Mouse (Mus musculus): ENCODE data around the gene Pdzd4. TPM values are rescaled to one million over a fixed set of nuclear protein-coding genes. Genes with fewer than 3 reads are reported as not detected.

Pdzd4 gene
- polyA plus RNA-seq, 1 experiment = 86.2 TPM

GRCm38 (mm10) chrX:73836691-73837090 lies 11.9 kb upstream of the Pdzd4 start:
- TF ChIP-seq CTCF (IDR thresholded peaks at IDR 0.05; ENCODE audit: extremely low read depth, insufficient read depth, low read length) = no peak
- TF ChIP-seq POLR2A (IDR thresholded peaks at IDR 0.05; ENCODE audit: extremely low read depth, insufficient read depth, low read length) = no peak
- no peaks in the 10 kb centered on the region for H3K4me1 ChIP-seq (ENCODE audit: control insufficient read depth, insufficient read depth, low read length)
- no peak overlapping the region for H3K27ac ChIP-seq (ENCODE audit: insufficient read depth, low read length)
- no peak overlapping the region for H3K4me3 ChIP-seq (ENCODE audit: insufficient read depth, low read length)

DNA sequence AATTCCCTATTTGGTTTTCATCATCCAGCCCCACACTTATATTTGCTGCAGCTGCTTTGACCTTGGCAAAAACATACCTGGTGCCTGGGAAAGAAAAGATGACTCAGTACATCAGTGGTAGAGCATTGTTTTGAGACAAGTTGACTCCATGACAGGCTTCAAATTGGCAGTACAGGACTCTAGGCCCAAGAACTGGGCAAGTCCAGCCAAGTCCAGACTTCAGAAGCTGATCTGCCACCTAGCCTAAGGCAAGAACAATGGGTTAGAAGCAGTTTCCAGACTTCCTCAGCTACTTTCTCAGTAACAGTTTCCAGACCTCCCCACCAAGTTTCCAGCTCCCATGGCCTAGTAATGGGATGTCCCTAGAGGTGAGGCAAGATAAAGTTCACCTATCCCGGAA lies 11.0 kb upstream of the Pdzd4 start:
- no peak for TF ChIP-seq POLR2A (IDR thresholded peaks at IDR 0.05; ENCODE audit: extremely low read depth, insufficient read depth, low read length)
- TF ChIP-seq CTCF (IDR thresholded peaks at IDR 0.05; ENCODE audit: extremely low read depth, insufficient read depth, low read length) = no peak
- no peaks in the 10 kb centered on the region for H3K4me1 ChIP-seq (ENCODE audit: control insufficient read depth, insufficient read depth, low read length)
- H3K27ac ChIP-seq (ENCODE audit: insufficient read depth, low read length) = no peak overlapping the region
- no peak overlapping the region for H3K4me3 ChIP-seq (ENCODE audit: insufficient read depth, low read length)

DNA sequence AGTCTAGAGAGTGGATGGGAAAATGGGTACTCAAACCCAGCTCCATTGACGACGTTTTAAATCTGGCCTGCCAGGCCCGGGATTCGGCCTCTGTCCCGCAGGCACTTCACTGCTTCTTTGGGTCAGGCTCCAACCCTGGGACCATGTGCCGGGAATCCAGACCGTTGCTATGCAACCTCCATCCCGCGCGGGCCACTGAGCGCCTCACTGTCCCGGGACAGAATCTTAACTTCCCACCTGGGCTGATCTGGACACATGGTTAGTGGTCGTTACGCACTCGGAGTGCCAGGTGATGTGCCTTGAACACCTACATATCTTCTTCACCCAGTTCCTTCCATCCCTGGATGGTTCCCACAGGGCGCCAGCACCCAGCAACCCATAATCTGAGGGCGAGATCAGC lies 1.0 kb downstream of the Pdzd4 start:
- H3K4me1 ChIP-seq (ENCODE audit: control insufficient read depth, insufficient read depth, low read length) = no peaks in the 10 kb centered on the region
- no peak overlapping the region for H3K27ac ChIP-seq (ENCODE audit: insufficient read depth, low read length)
- H3K4me3 ChIP-seq (ENCODE audit: insufficient read depth, low read length) = peak overlapping the region; percentile 81
- TF ChIP-seq CTCF (IDR thresholded peaks at IDR 0.05; ENCODE audit: extremely low read depth, insufficient read depth, low read length) = no peak
- TF ChIP-seq POLR2A (IDR thresholded peaks at IDR 0.05; ENCODE audit: extremely low read depth, insufficient read depth, low read length) = no peak

- Histone ChIP-seq H3K4me1 (ENCODE audit: control insufficient read depth, insufficient read depth, low read length) (no peaks in the 10 kb centered on the region), H3K4me3 (ENCODE audit: insufficient read depth, low read length) (no peak overlapping the region), H3K27ac (ENCODE audit: insufficient read depth, low read length) (no peak overlapping the region)
- no peak for TF ChIP-seq CTCF (IDR thresholded peaks at IDR 0.05; ENCODE audit: extremely low read depth, insufficient read depth, low read length)
- no peak for TF ChIP-seq POLR2A (IDR thresholded peaks at IDR 0.05; ENCODE audit: extremely low read depth, insufficient read depth, low read length)
Measured at GRCm38 (mm10) chrX:73816596-73817314, 8.0 kb downstream of the Pdzd4 start.

GRCm38 (mm10) chrX:73815072-73815471 lies 9.7 kb downstream of the Pdzd4 start:
- H3K4me1 ChIP-seq (ENCODE audit: control insufficient read depth, insufficient read depth, low read length) = no peaks in the 10 kb centered on the region
- H3K27ac ChIP-seq (ENCODE audit: insufficient read depth, low read length) = no peak overlapping the region
- no peak for TF ChIP-seq CTCF (IDR thresholded peaks at IDR 0.05; ENCODE audit: extremely low read depth, insufficient read depth, low read length)
- no peak for TF ChIP-seq POLR2A (IDR thresholded peaks at IDR 0.05; ENCODE audit: extremely low read depth, insufficient read depth, low read length)
- H3K4me3 ChIP-seq (ENCODE audit: insufficient read depth, low read length) = no peak overlapping the region

DNA sequence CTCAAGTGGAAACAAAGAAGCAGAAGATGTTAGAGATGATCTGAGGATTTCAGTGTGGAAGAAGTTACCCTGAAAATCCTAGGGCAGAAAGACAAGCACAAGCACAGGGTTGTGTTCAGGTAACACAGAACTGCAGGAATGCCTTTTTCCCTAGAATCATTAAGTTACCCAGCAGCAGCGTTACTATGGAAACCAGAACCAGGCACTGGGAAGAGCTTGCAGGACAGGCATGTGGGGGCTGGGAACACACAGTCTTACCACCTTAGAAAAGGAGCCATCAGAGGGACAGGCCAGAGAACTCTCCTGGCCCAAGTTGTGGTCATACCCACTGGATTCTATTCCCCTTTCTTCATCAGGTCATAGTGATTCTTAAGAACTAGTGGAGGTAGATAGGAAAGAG lies 19.0 kb downstream of the Pdzd4 start:
- no peak overlapping the region for H3K27ac ChIP-seq (ENCODE audit: insufficient read depth, low read length)
- TF ChIP-seq POLR2A (IDR thresholded peaks at IDR 0.05; ENCODE audit: extremely low read depth, insufficient read depth, low read length) (no peak), CTCF (IDR thresholded peaks at IDR 0.05; ENCODE audit: extremely low read depth, insufficient read depth, low read length) (no peak)
- no peaks in the 10 kb centered on the region; the same call in 1 of the 2 replicates for H3K4me1 ChIP-seq (ENCODE audit: control insufficient read depth, insufficient read depth, low read length)
- H3K4me3 ChIP-seq (ENCODE audit: insufficient read depth, low read length) = no peak overlapping the region

DNA sequence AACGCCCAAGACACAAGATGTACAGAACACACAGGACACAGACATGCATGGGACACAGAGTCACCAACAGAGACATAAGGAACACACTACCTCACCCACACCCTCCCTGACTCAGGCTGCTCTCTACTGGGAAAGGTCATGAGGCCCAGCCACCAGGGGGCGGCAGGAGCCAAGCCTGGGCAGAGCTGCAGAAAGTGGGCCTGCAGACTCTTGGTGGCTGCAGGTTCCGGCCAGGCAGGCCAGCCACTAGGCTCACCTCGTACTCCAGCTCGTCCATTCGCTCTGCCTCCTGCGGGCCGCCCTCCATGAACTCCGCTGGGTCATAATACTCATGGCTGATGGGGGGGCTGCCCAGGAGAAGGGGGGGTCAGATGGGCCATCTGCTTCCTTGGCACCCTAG lies 26.3 kb downstream of the Pdzd4 start:
- no peak overlapping the region for H3K4me3 ChIP-seq (ENCODE audit: insufficient read depth, low read length)
- H3K27ac ChIP-seq (ENCODE audit: insufficient read depth, low read length) = no peak overlapping the region
- TF ChIP-seq POLR2A (IDR thresholded peaks at IDR 0.05; ENCODE audit: extremely low read depth, insufficient read depth, low read length) (no peak), CTCF (IDR thresholded peaks at IDR 0.05; ENCODE audit: extremely low read depth, insufficient read depth, low read length) (peak; percentile 50)
- H3K4me1 ChIP-seq (ENCODE audit: control insufficient read depth, insufficient read depth, low read length) = no peaks in the 10 kb centered on the region

GRCm38 (mm10) chrX:73797511-73797910 lies 27.3 kb downstream of the Pdzd4 start:
- Histone ChIP-seq H3K4me3 (ENCODE audit: insufficient read depth, low read length) (no peak overlapping the region), H3K4me1 (ENCODE audit: control insufficient read depth, insufficient read depth, low read length) (no peaks in the 10 kb centered on the region), H3K27ac (ENCODE audit: insufficient read depth, low read length) (no peak overlapping the region)
- TF ChIP-seq POLR2A (IDR thresholded peaks at IDR 0.05; ENCODE audit: extremely low read depth, insufficient read depth, low read length) = no peak
- no peak for TF ChIP-seq CTCF (IDR thresholded peaks at IDR 0.05; ENCODE audit: extremely low read depth, insufficient read depth, low read length)

DNA sequence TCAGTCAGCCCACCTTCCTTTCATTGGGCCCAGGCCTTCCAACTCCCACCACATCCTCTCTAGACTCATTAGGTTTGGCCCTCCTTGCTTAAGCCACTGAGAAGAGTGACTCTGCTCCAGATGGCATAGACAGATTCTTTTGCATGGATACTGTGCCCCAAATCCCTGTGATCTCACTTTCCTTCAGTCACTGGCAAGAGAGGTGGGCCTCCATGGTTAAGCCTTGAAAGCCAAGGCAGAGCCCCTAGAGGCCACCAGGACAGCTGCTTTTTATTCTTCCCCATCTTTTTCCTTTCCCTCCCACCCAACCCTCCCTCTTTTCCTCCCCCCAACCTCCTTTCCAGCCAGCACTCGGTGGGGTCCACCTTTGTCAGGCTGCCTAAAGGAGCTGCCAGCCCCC lies 31.3 kb downstream of the Pdzd4 start:
- Histone ChIP-seq H3K27ac (ENCODE audit: insufficient read depth, low read length) (no peak overlapping the region; the same call in 1 of the 2 replicates), H3K4me1 (ENCODE audit: control insufficient read depth, insufficient read depth, low read length) (no peaks in the 10 kb centered on the region), H3K4me3 (ENCODE audit: insufficient read depth, low read length) (no peak overlapping the region)
- TF ChIP-seq CTCF (IDR thresholded peaks at IDR 0.05; ENCODE audit: extremely low read depth, insufficient read depth, low read length) = no peak
- no peak for TF ChIP-seq POLR2A (IDR thresholded peaks at IDR 0.05; ENCODE audit: extremely low read depth, insufficient read depth, low read length)

DNA sequence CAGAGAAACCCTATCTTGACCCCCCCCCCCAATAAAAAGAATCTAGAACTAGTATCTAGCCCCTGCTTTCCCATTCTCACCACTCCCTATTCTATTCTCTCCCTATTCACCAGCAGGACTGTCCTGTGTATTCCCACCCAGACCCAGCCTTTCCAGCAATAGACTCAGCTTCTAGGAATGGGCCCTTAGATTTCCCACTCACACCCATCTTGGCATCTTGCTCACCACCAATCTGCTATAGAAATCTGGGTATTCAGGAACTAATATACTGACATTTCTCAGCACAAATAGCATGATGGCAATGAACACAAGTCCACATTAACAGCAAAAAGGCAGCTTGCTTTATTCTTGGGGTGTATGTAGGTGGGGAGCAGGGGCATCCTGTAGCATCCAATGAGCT lies 31.7 kb downstream of the Pdzd4 start:
- Histone ChIP-seq H3K4me1 (ENCODE audit: control insufficient read depth, insufficient read depth, low read length) (no peaks in the 10 kb centered on the region; the same call in 1 of the 2 replicates), H3K27ac (ENCODE audit: insufficient read depth, low read length) (no peak overlapping the region; the same call in 1 of the 2 replicates), H3K4me3 (ENCODE audit: insufficient read depth, low read length) (no peak overlapping the region)
- TF ChIP-seq POLR2A (IDR thresholded peaks at IDR 0.05; ENCODE audit: extremely low read depth, insufficient read depth, low read length) (no peak), CTCF (IDR thresholded peaks at IDR 0.05; ENCODE audit: extremely low read depth, insufficient read depth, low read length) (no peak)
